Mouse (Mus musculus): ENCODE measurements around the gene Lmo7.

Gene Lmo7

DNA sequence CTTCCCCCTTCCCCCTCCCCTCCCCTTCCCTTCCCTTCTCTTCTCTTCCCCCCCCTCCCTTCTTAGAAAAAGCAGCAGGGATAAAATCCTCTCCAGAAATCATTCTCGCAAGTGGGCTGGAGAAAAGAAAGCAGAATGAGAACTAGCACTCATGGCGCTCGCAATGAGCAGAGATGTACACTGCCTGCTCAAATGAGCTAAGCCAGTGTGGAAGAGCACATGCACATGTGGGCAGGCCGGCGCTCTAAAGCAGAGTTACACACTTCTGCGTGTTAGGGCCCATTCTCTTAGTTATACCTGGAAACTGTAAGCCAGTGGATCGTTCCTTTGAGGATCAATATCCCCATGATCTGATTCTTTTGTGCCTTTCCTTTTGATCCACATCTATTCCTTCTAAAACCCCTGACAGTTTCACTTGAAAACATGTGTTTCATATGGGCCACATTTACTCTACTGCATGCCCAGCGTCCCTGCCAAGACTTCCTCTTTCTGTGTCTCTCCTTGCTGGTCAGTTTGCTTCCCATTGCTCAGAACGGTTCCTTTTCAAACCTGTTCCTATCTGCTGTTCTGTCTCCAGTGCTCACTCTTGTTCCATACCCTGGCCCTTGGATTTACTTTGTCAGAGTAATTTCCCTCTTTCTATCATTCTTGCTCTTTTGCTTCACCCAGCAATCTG is 224.2 kb downstream of the Lmo7 start:
- no peak for DNase-seq

GRCm38 (mm10) chr14:101964381-101964780 is 234.6 kb downstream of the Lmo7 start:
- no peak for DNase-seq

DNA sequence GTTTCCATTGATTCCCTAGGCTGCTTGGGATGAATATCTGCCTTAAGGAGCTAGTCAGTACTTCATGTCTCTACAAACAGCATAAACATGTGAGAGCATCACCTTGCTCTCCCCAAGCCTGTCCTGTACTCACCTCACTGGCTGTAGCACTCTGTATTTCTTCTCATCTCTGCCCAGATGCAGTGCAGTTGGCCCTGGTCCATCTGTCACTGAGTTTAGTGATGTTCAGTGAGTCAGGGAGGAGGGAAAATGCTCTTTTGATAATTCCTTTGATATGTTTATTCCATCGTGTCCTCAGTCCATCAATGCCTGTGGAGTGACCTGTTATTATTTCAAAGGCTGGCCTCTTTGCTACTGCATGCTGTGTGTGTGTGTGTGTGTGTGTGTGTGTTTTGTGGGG is 235.2 kb downstream of the Lmo7 start:
- no peak for DNase-seq

DNA sequence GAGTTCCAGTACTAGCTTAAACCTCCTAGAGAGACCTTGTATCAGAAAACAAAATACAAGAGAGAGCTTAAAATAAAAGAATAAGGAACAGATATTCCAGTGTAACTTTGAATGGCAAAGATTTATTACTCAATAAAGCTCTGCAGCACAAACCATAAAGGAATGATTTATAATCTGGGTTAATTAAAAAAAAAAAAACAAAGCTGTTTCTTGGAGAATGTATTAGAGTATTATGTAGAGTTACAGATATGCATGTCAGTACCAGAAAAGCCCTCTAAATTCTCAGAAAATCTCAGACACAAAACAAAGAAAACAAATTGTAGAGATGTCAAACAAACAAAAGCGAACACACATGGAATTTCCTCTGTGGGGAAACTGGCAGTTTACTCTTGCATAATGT is 243.0 kb downstream of the Lmo7 start:
- no peak for DNase-seq

GRCm38 (mm10) chr14:101973171-101973570 is 243.4 kb downstream of the Lmo7 start:
- DNase-seq = no peak

DNA sequence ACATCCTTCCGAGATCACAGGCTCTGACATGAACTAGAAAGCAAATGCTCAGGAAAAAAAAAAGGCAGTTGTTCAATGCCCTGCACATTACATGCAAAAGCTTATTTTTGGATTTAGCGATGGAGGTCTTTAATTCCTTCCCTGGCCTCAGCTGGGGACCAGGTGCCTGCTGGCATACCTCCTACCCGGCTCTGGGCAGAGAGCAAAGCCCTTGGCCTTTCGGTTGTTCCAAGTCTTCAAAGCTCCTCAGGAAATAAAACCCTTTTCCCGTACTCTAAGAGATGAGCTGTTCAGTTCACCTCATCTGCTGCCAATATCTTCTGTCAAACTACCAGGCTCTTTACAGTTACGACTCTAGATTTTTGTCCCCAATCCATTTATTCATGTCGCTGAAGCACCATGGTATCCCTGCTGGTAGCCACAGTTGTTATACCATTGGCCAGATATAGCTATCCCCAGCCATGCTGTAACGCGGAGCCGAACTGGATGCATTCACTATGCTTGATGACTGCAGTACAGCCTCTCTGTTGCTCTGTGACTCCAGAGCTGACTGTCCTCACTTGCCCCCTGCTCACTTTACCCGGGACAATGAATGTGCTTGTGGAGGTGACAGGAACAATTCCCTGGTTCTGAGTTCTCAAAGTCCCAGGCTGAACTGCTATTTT is 246.4 kb downstream of the Lmo7 start:
- DNase-seq = peak; percentile 25 to 41
